Mouse (Mus musculus): ENCODE results near the gene Fam47c.

The Fam47c gene

DNA sequence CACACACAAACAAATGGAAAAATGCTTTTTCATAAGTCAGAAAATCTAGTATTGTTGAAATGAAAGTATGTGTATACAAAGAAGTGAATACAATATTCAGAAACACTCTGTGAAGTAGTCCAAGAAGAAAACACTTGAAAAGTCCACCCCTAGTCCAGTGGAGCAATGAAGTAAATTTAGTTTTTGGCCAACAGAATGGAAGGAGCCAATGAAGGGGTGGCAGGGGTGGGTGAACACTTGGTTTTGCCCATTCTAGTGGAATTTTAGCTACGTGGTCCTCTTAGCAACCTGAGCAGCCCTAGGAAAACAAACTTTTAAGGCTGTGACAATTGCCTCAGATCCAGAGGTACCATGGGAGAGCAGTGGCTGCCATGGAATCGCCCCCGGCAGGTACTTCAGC lies at the start of gene Fam47c:
Fam47c (plus strand) TSS at position 301 of the 400 bp plus-strand sequence.
- DNase-seq (ENCODE audit: low spot score in 2 of 2), result no peak

GRCm38 (mm10) chrX:78769408-78769807 lies 31.8 kb downstream of the Fam47c start:
- DNase-seq (ENCODE audit: low spot score in 2 of 2), result no peak

- no peak for DNase-seq (ENCODE audit: low spot score in 2 of 2)
Measured at GRCm38 (mm10) chrX:78777078-78777477, 39.5 kb downstream of the Fam47c start.
